Mouse (Mus musculus) limb, embryonic 14.5 days (tissue): ENCODE data around the gene Dgkg. TPM values are rescaled to one million over a fixed set of nuclear protein-coding genes. Genes with fewer than 3 reads are reported as not detected.

ENCODE experiments used
- ATAC-seq: fragments of 200-750 bp; cut with Nextera tagmentation; 2 replicates; pipeline ENCODE4 v1.8.0; 2017; ENCODE audit warnings: low read depth, moderate number of reproducible peaks, moderate TSS enrichment; ENCODE audit not compliant: low FRiP score
- DNase-seq: peaks from one replicate; pipeline ENCODE4 v3.0.0-alpha.2; 2015; ENCODE audit warnings: low spot score
- H3K27ac ChIP-seq: fragments of 300-500 bp; sonication (generic); replicated peaks from 2 replicates; pipeline ENCODE4 v1.5.1; 2014; ENCODE audit warnings: low read depth, mild to moderate bottlenecking, low read length, moderate library complexity, mixed read lengths
- H3K27me3 ChIP-seq: fragments of 300-500 bp; sonication (generic); 2 replicates; pipeline ENCODE4 v1.6.1; 2014; ENCODE audit warnings: low read length, mixed read lengths; ENCODE audit not compliant: control insufficient read depth, insufficient read depth
- H3K36me3 ChIP-seq: fragments of 300-500 bp; sonication (generic); 2 replicates; pipeline ENCODE4 v1.6.1; 2014; ENCODE audit warnings: mild to moderate bottlenecking, low read length, moderate library complexity, mixed read lengths; ENCODE audit not compliant: control insufficient read depth, insufficient read depth
- H3K4me1 ChIP-seq: fragments of 300-500 bp; sonication (generic); 2 replicates; pipeline ENCODE4 v1.6.1; 2014; ENCODE audit warnings: antibody characterized with exemption, low read length, mixed read lengths; ENCODE audit not compliant: control insufficient read depth, insufficient read depth
- H3K4me2 ChIP-seq: fragments of 300-500 bp; sonication (generic); replicated peaks from 2 replicates; pipeline ENCODE4 v1.6.1; 2014; ENCODE audit warnings: low read depth, mild to moderate bottlenecking, low read length, moderate library complexity; ENCODE audit not compliant: severe bottlenecking
- H3K4me3 ChIP-seq: fragments of 300-500 bp; sonication (generic); replicated peaks from 2 replicates; pipeline ENCODE4 v1.5.1; 2014; ENCODE audit warnings: low read length
- H3K9ac ChIP-seq: fragments of 300-500 bp; sonication (generic); 2 replicates; pipeline ENCODE4 v1.6.1; 2014; ENCODE audit warnings: mild to moderate bottlenecking, low read depth, low read length, moderate library complexity; ENCODE audit not compliant: severe bottlenecking
- H3K9me3 ChIP-seq: fragments of 300-500 bp; sonication (generic); 2 replicates; pipeline ENCODE4 v1.6.1; 2016; ENCODE audit warnings: low read length; ENCODE audit not compliant: control insufficient read depth
- POLR2A ChIP-seq: fragments of 200-500 bp; IDR thresholded peaks from 2 replicates; pipeline ENCODE4 v1.8.0; 2012; ENCODE audit warnings: inconsistent platforms, mild to moderate bottlenecking, moderate library complexity, borderline replicate concordance; ENCODE audit not compliant: insufficient read depth, insufficient read length; ENCODE audit errors: extremely low read depth
- WGBS: fragments of 180-500 bp; shearing (Covaris S2); extraction: QIAGEN DNeasy Blood & Tissue Kit; methylation state at CpG from one replicate; pipeline ENCODE4 v1.1.7; 2014; 5-methylcytosine and 5-hydroxymethylcytosine counted together
- polyA plus RNA-seq, 2 experiments: library from polyadenylated mRNA; depleted of rRNA in 1 of 2; stranded (reverse) in 1 of 2; unstranded in 1 of 2; fragments of >200 nt; fragmentation: Nextera tagmentation in 1 of 2; extraction: Ambion mirVana in 1 of 2; gene quantifications; 2 replicates each; pipeline versions ENCODE4 v1.2.1 to v1.2.3; 2012 to 2014

The Dgkg gene
- polyA plus RNA-seq, 2 experiments = 0.08 to 0.26 TPM

DNA sequence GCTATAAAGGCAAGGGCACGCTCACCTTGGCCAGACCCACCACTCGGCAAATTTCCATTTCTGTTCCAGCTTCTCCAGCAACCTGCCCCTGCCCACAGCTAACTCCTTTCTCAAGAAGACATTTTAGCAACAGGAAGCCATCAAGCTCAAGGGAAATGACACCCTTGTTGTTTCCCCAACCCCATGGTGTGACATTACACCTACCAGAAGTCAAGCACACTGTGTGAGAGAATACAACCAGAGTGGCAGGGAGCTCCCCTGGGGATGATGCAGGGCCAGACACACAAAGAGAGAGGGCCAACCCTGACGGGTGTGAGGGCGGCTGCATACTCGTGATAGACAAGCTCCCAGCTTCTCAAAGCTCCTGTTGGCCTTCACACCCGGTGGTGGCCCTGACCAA lies 49.0 kb downstream of the Dgkg start:
- Histone ChIP-seq H3K4me2 (no peak overlapping the region), H3K27me3 (no peaks in the 10 kb centered on the region), H3K4me1 (no peaks in the 10 kb centered on the region), H3K4me3 (no peak overlapping the region), H3K9ac (no peak overlapping the region), H3K27ac (no peak overlapping the region), H3K36me3 (no peaks in the 10 kb centered on the region), H3K9me3 (no peaks in the 10 kb centered on the region)
- TF ChIP-seq POLR2A = no peak
- ATAC-seq (no peak), DNase-seq (no peak)
- 29% methylated on average over 6 of the region's 6 CpGs for WGBS

DNA sequence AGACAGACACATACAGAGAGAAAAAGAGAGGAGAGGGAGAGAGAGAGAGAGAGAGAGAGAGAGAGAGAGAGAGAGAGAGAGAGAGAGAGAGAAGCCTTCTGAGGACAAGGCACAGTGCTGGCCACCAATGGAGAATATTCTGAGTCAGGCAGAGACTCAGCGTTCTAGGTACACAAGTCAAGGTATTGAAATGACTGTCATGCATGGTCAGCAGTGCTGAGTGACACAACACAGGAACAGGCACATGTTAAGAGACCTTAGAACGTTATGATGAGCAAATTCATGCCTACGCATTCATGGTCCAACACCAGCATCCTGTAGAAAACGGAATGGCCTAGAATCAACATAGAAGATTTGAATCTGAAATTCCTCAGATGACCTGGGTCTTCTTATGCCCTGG lies 50.0 kb downstream of the Dgkg start:
- ATAC-seq (no peak), DNase-seq (no peak)
- H3K4me3 ChIP-seq = no peak overlapping the region
- H3K36me3 ChIP-seq = no peaks in the 10 kb centered on the region
- no peak overlapping the region for H3K9ac ChIP-seq
- no peak overlapping the region for H3K4me2 ChIP-seq
- no peaks in the 10 kb centered on the region for H3K4me1 ChIP-seq
- WGBS = 93% methylated on average over 4 of the region's 4 CpGs
- H3K9me3 ChIP-seq = no peaks in the 10 kb centered on the region
- H3K27ac ChIP-seq = no peak overlapping the region
- TF ChIP-seq POLR2A = no peak
- H3K27me3 ChIP-seq = no peaks in the 10 kb centered on the region

DNA sequence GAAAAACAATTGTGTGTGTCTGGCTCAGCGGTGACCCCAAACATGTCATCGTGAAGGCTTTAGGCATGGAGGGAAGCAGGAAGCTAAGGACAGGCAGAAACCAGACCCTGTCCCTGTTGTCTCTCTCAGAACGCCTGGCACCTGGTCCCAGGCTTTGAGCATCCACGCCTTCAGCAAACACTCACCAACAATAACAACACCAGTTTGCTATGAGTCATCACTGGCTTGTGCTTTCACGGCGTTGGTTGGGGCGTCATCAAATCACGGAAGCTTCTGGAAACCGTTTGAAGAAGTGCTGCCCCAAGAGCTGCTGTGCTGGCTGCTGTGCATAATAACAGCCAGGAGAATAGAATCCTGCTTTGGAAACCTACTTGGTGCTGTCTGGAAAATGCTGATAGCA lies 54.6 kb downstream of the Dgkg start:
- no peaks in the 10 kb centered on the region for H3K4me1 ChIP-seq
- H3K9me3 ChIP-seq = no peaks in the 10 kb centered on the region
- no peak overlapping the region for H3K27ac ChIP-seq
- H3K4me2 ChIP-seq = no peak overlapping the region
- no peak overlapping the region for H3K4me3 ChIP-seq
- 85% methylated on average over 9 of the region's 9 CpGs for WGBS
- no peak for TF ChIP-seq POLR2A
- ATAC-seq (no peak), DNase-seq (no peak)
- H3K9ac ChIP-seq = no peak overlapping the region
- H3K27me3 ChIP-seq = no peaks in the 10 kb centered on the region
- no peaks in the 10 kb centered on the region for H3K36me3 ChIP-seq

DNA sequence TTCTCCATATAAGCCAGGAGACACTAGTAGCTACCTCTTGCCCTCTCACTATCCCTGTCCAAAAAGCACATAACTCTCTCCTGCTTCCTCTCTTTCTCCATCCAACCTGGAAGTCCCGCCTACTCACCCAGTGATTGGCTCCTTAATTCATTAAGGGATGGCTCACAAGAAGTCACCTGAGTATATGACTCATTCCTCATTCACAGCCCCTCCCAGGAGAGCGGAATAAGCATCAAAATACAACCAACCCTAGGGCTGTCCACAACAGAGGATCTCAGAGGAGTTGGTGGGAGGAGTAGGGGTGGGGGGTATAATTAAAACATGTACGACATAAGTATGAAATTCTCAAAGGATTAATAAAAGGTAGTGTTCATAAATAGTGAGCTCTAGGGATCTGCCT lies 55.3 kb downstream of the Dgkg start:
- H3K4me3 ChIP-seq = no peak overlapping the region
- H3K4me1 ChIP-seq = no peaks in the 10 kb centered on the region
- H3K36me3 ChIP-seq = no peaks in the 10 kb centered on the region
- no peak for TF ChIP-seq POLR2A
- H3K4me2 ChIP-seq = no peak overlapping the region
- no peak overlapping the region for H3K27ac ChIP-seq
- no peaks in the 10 kb centered on the region for H3K27me3 ChIP-seq
- no peaks in the 10 kb centered on the region for H3K9me3 ChIP-seq
- no peak overlapping the region for H3K9ac ChIP-seq
- WGBS = 90% methylated on average over 3 of the region's 3 CpGs
- no peak for ATAC-seq
- DNase-seq = no peak

DNA sequence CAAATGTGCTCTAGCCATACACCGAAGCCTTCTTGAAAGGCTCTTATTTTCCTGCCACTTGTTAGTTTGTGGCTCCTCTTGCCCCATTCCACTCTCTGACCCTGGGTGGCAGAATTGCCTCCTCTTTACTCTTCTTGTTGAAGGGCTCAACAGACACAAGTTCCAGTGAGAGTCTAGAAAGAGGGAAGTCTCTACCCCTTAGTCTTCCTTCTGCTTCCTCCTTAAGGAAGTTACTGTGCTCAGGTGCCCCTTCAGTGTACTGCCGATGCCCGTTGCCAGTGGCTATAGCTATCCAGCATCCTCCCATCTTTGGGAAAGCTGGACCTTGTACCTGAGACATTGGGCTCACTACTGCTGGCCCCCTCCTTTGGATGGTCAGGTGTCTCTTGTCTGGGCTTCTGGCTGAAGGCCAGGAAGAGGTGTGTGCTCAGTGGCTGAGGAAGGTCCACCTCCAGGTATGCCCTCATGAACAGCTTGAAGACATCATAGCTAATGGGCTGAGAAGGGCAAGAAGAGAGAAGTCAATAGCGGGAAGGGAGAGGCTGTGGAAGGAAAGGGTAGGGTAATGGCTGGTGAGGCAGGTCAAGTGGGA lies 56.8 kb downstream of the Dgkg start:
- Histone ChIP-seq H3K4me2 (no peak overlapping the region), H3K9me3 (no peaks in the 10 kb centered on the region), H3K4me1 (no peaks in the 10 kb centered on the region), H3K27me3 (no peaks in the 10 kb centered on the region), H3K4me3 (no peak overlapping the region), H3K27ac (no peak overlapping the region), H3K9ac (no peak overlapping the region), H3K36me3 (no peaks in the 10 kb centered on the region)
- no peak for DNase-seq
- 90% methylated on average over 4 of the region's 4 CpGs for WGBS
- no peak for ATAC-seq
- TF ChIP-seq POLR2A = no peak

DNA sequence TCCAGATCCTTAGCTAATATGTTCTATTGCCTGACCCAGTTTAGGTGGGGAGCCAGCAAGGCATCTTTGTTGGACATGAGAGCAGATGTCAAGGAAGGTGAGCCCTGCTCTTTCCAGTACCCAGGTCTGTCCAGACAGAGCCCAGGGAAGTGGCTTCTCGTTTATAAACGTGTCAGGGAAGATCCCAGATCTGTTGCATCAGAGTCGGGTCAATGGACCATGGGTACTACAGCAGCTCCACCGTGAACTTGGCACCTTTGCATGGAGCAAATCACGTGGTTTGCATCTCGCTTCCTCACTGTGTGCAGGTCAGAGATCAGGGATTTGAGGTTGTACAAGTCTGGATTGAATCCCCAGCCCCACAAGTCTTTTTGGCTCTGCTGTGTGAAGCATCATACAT lies 58.3 kb downstream of the Dgkg start:
- WGBS = 72% methylated on average over 6 of the region's 6 CpGs
- H3K4me3 ChIP-seq = no peak overlapping the region
- H3K4me2 ChIP-seq = no peak overlapping the region
- TF ChIP-seq POLR2A = no peak
- H3K36me3 ChIP-seq = no peaks in the 10 kb centered on the region
- no peaks in the 10 kb centered on the region for H3K27me3 ChIP-seq
- H3K27ac ChIP-seq = no peak overlapping the region
- H3K9me3 ChIP-seq = no peaks in the 10 kb centered on the region
- DNase-seq (no peak), ATAC-seq (no peak)
- no peak overlapping the region for H3K9ac ChIP-seq
- no peaks in the 10 kb centered on the region for H3K4me1 ChIP-seq
